Mouse (Mus musculus) midbrain, embryonic 10.5 days (tissue): ENCODE results near the gene March6. TPM values are rescaled to one million over a fixed set of nuclear protein-coding genes. Genes with fewer than 3 reads are reported as not detected.
A peak's percentile ranks its signal among the peaks of the same experiment; 100 is the strongest.

Experiments used
- DNase-seq: peaks from one replicate; pipeline ENCODE4 v3.0.0-alpha.2; 2017; ENCODE audit warnings: low spot score
- H3K27ac ChIP-seq: fragments of 300-500 bp; sonication (generic); replicated peaks from 2 replicates; pipeline ENCODE4 v1.5.1; 2016; ENCODE audit warnings: mild to moderate bottlenecking
- H3K27me3 ChIP-seq: fragments of 300-500 bp; sonication (generic); 2 replicates; pipeline ENCODE4 v1.6.1; 2016; ENCODE audit warnings: low read depth, mild to moderate bottlenecking; ENCODE audit not compliant: poor library complexity, severe bottlenecking
- H3K36me3 ChIP-seq: fragments of 300-500 bp; sonication (generic); 2 replicates; pipeline ENCODE4 v1.6.1; 2016; ENCODE audit warnings: mild to moderate bottlenecking, moderate library complexity
- H3K4me1 ChIP-seq: fragments of 300-500 bp; sonication (generic); 2 replicates; pipeline ENCODE4 v1.6.1; 2016
- H3K4me3 ChIP-seq: fragments of 300-500 bp; sonication (generic); 2 replicates; pipeline ENCODE4 v1.5.1; 2016; ENCODE audit warnings: mild to moderate bottlenecking, moderate library complexity
- H3K9me3 ChIP-seq: fragments of 300-500 bp; sonication (generic); replicated peaks from 2 replicates; pipeline ENCODE4 v1.6.1; 2016; ENCODE audit warnings: mild to moderate bottlenecking
- WGBS: fragments of 180-500 bp; shearing (Covaris S2); methylation state at CpG from one replicate; pipeline ENCODE4 v1.1.7; 2016; 5-methylcytosine and 5-hydroxymethylcytosine counted together
- polyA plus RNA-seq: library from polyadenylated mRNA; unstranded; fragments of >200 nt; fragmentation: Nextera tagmentation; extraction: Ambion mirVana; gene quantifications from 2 replicates; pipeline ENCODE4 v1.2.1, GENCODE M21; 2016

March6 gene
- polyA plus RNA-seq, 1 experiment from 2014 or later = 37.3 TPM

GRCm38 (mm10) chr15:31539643-31540512 is 9.0 kb upstream of the March6 start:
- Histone ChIP-seq H3K36me3 (no peaks in the 10 kb centered on the region), H3K4me1 (peaks cover 46% of the 10 kb centered on the region), H3K27me3 (no peaks in the 10 kb centered on the region), H3K27ac (no peak overlapping the region), H3K4me3 (no peak overlapping the region), H3K9me3 (no peaks in the 10 kb centered on the region)
- DNase-seq = no peak
- 77% methylated on average over 9 of the region's 9 CpGs for WGBS

- no peak overlapping the region for H3K27ac ChIP-seq
- H3K4me3 ChIP-seq = no peak overlapping the region
- H3K27me3 ChIP-seq = no peaks in the 10 kb centered on the region
- H3K4me1 ChIP-seq = peaks cover 46% of the 10 kb centered on the region
- WGBS = 89% methylated on average over 3 of the region's 3 CpGs
- DNase-seq = no peak
- no peaks in the 10 kb centered on the region for H3K36me3 ChIP-seq
- H3K9me3 ChIP-seq = no peaks in the 10 kb centered on the region
Measured at GRCm38 (mm10) chr15:31538346-31538745, 7.5 kb upstream of the March6 start.

- Histone ChIP-seq H3K9me3 (no peaks in the 10 kb centered on the region), H3K27me3 (no peaks in the 10 kb centered on the region), H3K36me3 (no peaks in the 10 kb centered on the region), H3K4me3 (no peak overlapping the region), H3K4me1 (peaks cover 41% of the 10 kb centered on the region), H3K27ac (no peak overlapping the region)
- no peak for DNase-seq
- 88% methylated on average over 2 of the region's 2 CpGs for WGBS
Measured at GRCm38 (mm10) chr15:31537706-31538105, 6.9 kb upstream of the March6 start.

DNA sequence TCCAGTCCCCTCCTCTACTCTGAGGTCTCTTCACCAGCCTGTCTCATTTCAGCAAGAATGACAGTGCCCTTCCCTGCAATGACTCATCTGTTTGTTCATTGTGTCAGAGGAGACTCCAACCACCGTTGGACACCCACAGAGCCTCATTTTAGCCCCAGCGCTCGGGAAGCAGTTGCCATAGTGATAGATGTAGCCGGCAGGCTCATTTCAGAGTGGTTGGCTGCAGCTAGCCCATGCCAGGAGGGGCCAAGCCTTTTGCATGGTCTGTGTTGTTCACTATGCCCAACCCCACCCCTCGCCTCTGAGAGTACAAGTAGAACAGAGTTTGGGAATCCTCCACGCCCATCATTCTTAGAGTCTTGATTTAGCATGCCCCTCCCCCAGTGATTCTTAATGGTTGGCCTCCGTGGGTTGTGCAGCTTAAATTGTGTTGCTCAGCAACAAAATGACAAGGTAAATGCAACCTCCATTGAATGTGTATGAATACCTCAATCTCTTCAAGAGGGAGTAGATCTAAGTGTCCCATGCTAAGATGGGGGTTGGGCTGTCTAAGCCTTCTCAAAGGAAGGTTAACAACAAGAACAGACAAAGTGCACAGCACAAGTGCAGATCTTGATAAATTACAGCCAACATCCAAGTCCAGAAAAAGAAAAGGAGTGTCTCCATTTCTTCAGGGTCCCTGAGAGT is 5.3 kb upstream of the March6 start:
- Histone ChIP-seq H3K9me3 (no peaks in the 10 kb centered on the region), H3K4me1 (peaks cover 37% of the 10 kb centered on the region), H3K4me3 (0 out of 2 replicates have a peak overlapping the region, but pooled peaks have one; percentile 17), H3K27ac (peak overlapping the region; percentile 81), H3K27me3 (no peaks in the 10 kb centered on the region), H3K36me3 (no peaks in the 10 kb centered on the region)
- DNase-seq = peak; percentile 79
- 12% methylated on average over 7 of the region's 7 CpGs for WGBS

- peak overlapping the region; percentile 81 for H3K27ac ChIP-seq
- DNase-seq = no peak
- no peaks in the 10 kb centered on the region for H3K9me3 ChIP-seq
- 0 out of 2 replicates have a peak overlapping the region, but pooled peaks have one; percentile 17 for H3K4me3 ChIP-seq
- WGBS = 38% methylated on average over 8 of the region's 8 CpGs
- no peaks in the 10 kb centered on the region for H3K36me3 ChIP-seq
- H3K4me1 ChIP-seq = peaks cover 37% of the 10 kb centered on the region
- H3K27me3 ChIP-seq = no peaks in the 10 kb centered on the region
Measured at GRCm38 (mm10) chr15:31535259-31535855, 4.5 kb upstream of the March6 start.

- 86% methylated on average over 7 of the region's 7 CpGs for WGBS
- no peaks in the 10 kb centered on the region for H3K9me3 ChIP-seq
- peaks cover 38% of the 10 kb centered on the region for H3K4me1 ChIP-seq
- no peak for DNase-seq
- no peaks in the 10 kb centered on the region for H3K36me3 ChIP-seq
- H3K27ac ChIP-seq = peak overlapping the region; percentile 81
- H3K4me3 ChIP-seq = no peak overlapping the region
- no peaks in the 10 kb centered on the region for H3K27me3 ChIP-seq
Measured at GRCm38 (mm10) chr15:31534421-31535258, 3.8 kb upstream of the March6 start.

- Histone ChIP-seq H3K4me3 (no peak overlapping the region), H3K4me1 (peaks cover 49% of the 10 kb centered on the region), H3K9me3 (no peaks in the 10 kb centered on the region), H3K36me3 (no peaks in the 10 kb centered on the region), H3K27me3 (no peaks in the 10 kb centered on the region), H3K27ac (no peak overlapping the region)
- 92% methylated on average over 2 of the region's 2 CpGs for WGBS
- no peak for DNase-seq
Measured at GRCm38 (mm10) chr15:31533529-31533928, 2.7 kb upstream of the March6 start.

GRCm38 (mm10) chr15:31532331-31533021 is 1.6 kb upstream of the March6 start:
- 100% methylated on average over 2 of the region's 2 CpGs for WGBS
- Histone ChIP-seq H3K4me1 (peaks cover 49% of the 10 kb centered on the region), H3K4me3 (no peak overlapping the region), H3K9me3 (peaks cover 1% of the 10 kb centered on the region; the same call in 1 of the 2 replicates), H3K27ac (no peak overlapping the region), H3K27me3 (no peaks in the 10 kb centered on the region), H3K36me3 (peaks cover 6% of the 10 kb centered on the region)
- no peak for DNase-seq

DNA sequence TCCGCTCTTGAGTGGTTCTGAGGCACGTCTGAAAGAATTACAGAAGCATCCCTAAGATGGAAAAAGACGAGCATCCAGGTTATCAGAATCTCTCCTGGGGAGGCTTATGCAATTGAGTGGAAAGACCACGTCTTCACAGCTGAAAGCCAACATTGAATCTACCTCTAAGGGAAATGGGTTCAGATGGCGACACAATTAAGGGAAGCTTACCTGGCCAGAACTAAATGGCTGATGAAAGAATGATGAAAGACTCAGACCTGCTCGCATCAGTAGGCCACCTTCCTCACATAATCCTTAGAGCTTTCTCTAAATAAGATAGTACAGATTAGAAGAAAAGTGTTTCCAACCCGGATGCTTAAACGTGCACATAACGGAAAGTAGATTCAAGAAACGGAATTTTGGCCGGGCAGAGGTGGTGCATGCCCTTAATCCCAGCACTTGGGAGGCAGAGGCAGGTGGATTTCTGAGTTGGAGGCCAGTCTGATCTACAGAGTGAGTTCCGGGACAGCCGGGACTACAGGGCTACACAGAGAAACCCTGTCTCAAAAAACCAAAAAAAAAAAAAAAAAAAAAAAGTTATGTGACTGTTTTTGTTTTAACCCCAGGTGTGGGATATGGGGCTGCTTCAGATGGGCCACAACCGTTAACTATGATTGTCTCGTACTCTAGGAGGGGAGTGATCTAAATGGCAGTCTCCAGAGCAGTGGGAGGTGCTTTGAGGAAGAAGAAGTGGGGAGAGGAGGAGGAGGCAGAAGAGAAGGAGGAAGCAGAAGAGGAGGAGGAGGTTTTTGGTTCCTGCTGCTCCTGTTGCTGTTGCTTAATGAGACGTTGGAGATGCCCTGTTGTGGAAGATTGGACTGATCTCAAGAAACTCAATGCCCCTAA is 835 bp upstream of the March6 start:
- Histone ChIP-seq H3K27ac (peak overlapping the region; percentile 96), H3K27me3 (no peaks in the 10 kb centered on the region), H3K36me3 (peaks cover 14% of the 10 kb centered on the region), H3K4me1 (peaks cover 43% of the 10 kb centered on the region), H3K9me3 (peaks cover 4% of the 10 kb centered on the region; the same call in 1 of the 2 replicates), H3K4me3 (peak overlapping the region; percentile 95)
- WGBS = 31% methylated on average over 16 of the region's 16 CpGs
- DNase-seq = no peak

GRCm38 (mm10) chr15:31529811-31530658 is 818 bp downstream of the March6 start:
- DNase-seq = no peak
- Histone ChIP-seq H3K36me3 (peaks cover 25% of the 10 kb centered on the region), H3K4me3 (peak overlapping the region; percentile 95), H3K9me3 (peaks cover 8% of the 10 kb centered on the region; the same call in 1 of the 2 replicates), H3K27me3 (no peaks in the 10 kb centered on the region), H3K27ac (peak overlapping the region; percentile 96), H3K4me1 (peaks cover 27% of the 10 kb centered on the region)
- under 1% methylated on average over 55 of the region's 56 CpGs for WGBS
